Comparison of ENCODE assay signal across 8 mouse cellular contexts in the genomic region with DNA sequence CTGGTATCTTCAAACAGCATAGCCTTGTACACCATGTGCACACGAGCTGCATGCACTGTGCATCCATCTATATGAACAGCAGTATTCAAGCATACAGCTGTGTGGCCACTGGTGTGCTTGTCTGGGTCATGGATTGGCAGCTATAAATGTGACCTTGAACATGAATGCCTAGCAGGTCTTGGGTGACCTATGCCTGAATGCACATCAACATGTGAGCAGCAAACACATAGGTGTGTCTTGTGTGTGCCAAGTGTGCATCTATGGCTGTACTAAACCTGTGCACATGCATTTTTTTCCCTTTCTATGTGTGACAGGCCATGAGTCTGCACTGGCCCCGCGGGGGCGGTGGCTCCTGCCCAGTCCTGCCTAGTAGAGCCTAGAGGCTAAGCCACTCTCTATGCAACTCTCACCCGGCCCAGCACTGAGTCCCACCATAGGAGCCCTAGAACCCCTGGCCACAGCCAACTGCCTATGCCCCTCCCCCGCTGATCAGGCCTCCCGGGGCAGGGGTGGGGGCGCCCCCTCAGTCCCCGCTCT. TPM values are rescaled to one million over a fixed set of nuclear protein-coding genes. Genes with fewer than 3 reads are reported as not detected.
DNase-seq lines count a peak whose midpoint lies in the region; ATAC-seq and TF ChIP-seq lines count a peak whose summit lies in the region.

No protein-coding gene starts in this region.

- peak overlapping the region; percentile 71 for H3K4me3 ChIP-seq in heart, embryonic 11.5 days (ENCODE audit: low read depth, low read length)
- peak overlapping the region; percentile 41; the same call in 1 of the 2 replicates for H3K4me3 ChIP-seq in embryonic fibroblast, embryonic 13.5 days (ENCODE audit: insufficient read depth, low read length)
- peak overlapping the region; percentile 73 for H3K4me3 ChIP-seq in intestine, embryonic 16.5 days (ENCODE audit: low read length)
- peak overlapping the region; percentile 59 for H3K4me3 ChIP-seq in myocyte

- 8% methylated on average over 9 of the region's 9 CpGs for WGBS in heart, embryonic 11.5 days (ENCODE audit: insufficient replicate concordance)
- WGBS in intestine, embryonic 16.5 days, result 4% methylated on average over 9 of the region's 9 CpGs

- peak overlapping the region; percentile 78 for H3K27ac ChIP-seq in heart, embryonic 11.5 days (ENCODE audit: low read depth, low read length)
- H3K27ac ChIP-seq in embryonic fibroblast, embryonic 13.5 days (ENCODE audit: insufficient read depth, low read length), result no peak overlapping the region
- H3K27ac ChIP-seq in intestine, embryonic 16.5 days (ENCODE audit: low read length), result peak overlapping the region; percentile 78

- ATAC-seq in heart, embryonic 11.5 days (replicated peaks; ENCODE audit: insufficient number of reproducible peaks, low FRiP score, low TSS enrichment), result peak; percentile 43
- ATAC-seq in intestine, embryonic 16.5 days, result peak; percentile 10; the same call in 1 of the 2 replicates

- no peak for DNase-seq in heart, postnatal 4 days
- no peak for DNase-seq in adrenal gland, postnatal 4 days (ENCODE audit: low spot score in 2 of 2)
- DNase-seq in spleen, postnatal 4 days (ENCODE audit: low spot score in 2 of 2), result no peak
- DNase-seq in right cerebral cortex, postnatal 25 days, result no peak

- no peak for TF ChIP-seq POLR2A in embryonic fibroblast, embryonic 13.5 days (IDR thresholded peaks at IDR 0.05; ENCODE audit: low read depth, low read length)
- TF ChIP-seq POLR2A in myocyte (IDR thresholded peaks at IDR 0.05; ENCODE audit: insufficient read length, low read depth), result peak; percentile 30

- no peaks in the 10 kb centered on the region for H3K9me3 ChIP-seq in heart, embryonic 11.5 days (replicated peaks; ENCODE audit: control insufficient read depth, low read length)
- no peaks in the 10 kb centered on the region for H3K9me3 ChIP-seq in intestine, embryonic 16.5 days (ENCODE audit: control insufficient read depth, low read length)

- peaks cover 10% of the 10 kb centered on the region for H3K79me2 ChIP-seq in myocyte (ENCODE audit: control insufficient read depth, insufficient read depth)

- peak overlapping the region; percentile 90 for H3K4me2 ChIP-seq in heart, embryonic 11.5 days
- peak overlapping the region; percentile 97 for H3K4me2 ChIP-seq in intestine, embryonic 16.5 days (ENCODE audit: low read depth, low read length)
- H3K4me2 ChIP-seq in myocyte (ENCODE audit: low read depth), result peak overlapping the region; percentile 82

- peaks cover 18% of the 10 kb centered on the region for H3K4me1 ChIP-seq in heart, embryonic 11.5 days (ENCODE audit: control insufficient read depth, insufficient read depth, low read length)
- H3K4me1 ChIP-seq in embryonic fibroblast, embryonic 13.5 days (ENCODE audit: control insufficient read depth, insufficient read depth, low read length), result peaks cover 7% of the 10 kb centered on the region
- H3K4me1 ChIP-seq in intestine, embryonic 16.5 days (ENCODE audit: control insufficient read depth, insufficient read depth, low read length), result peaks cover 40% of the 10 kb centered on the region

- H3ac ChIP-seq in myocyte (ENCODE audit: control insufficient read depth, insufficient read length), result peak overlapping the region; percentile 18

- H3K36me3 ChIP-seq in heart, embryonic 11.5 days (ENCODE audit: control insufficient read depth, insufficient read depth, low read length), result no peaks in the 10 kb centered on the region
- H3K36me3 ChIP-seq in intestine, embryonic 16.5 days (ENCODE audit: control insufficient read depth, insufficient read depth, low read length), result no peaks in the 10 kb centered on the region
- H3K36me3 ChIP-seq in myocyte (ENCODE audit: control insufficient read depth, insufficient read depth), result no peaks in the 10 kb centered on the region

- TF ChIP-seq CTCF in embryonic fibroblast, embryonic 13.5 days (IDR thresholded peaks at IDR 0.05; ENCODE audit: borderline replicate concordance, insufficient read depth, low read length), result no peak

- H3K9ac ChIP-seq in heart, embryonic 11.5 days (ENCODE audit: low read depth, low read length), result peak overlapping the region; percentile 80
- peak overlapping the region; percentile 78 for H3K9ac ChIP-seq in intestine, embryonic 16.5 days (ENCODE audit: low read depth, low read length)

- peaks cover 7% of the 10 kb centered on the region for H3K27me3 ChIP-seq in heart, embryonic 11.5 days (ENCODE audit: control insufficient read depth, insufficient read depth, low read length)
- no peaks in the 10 kb centered on the region for H3K27me3 ChIP-seq in intestine, embryonic 16.5 days (replicated peaks; ENCODE audit: control insufficient read depth, insufficient read depth, low read length)
- H3K27me3 ChIP-seq in myocyte (ENCODE audit: control insufficient read depth, insufficient read depth, insufficient read length), result no peaks in the 10 kb centered on the region

TF ChIP-seq in myocyte, 11 proteins besides CTCF, POLR2A, EP300 and RAD21:
- TF ChIP-seq USF1 (IDR thresholded peaks at IDR 0.05; ENCODE audit: low read depth) (no peak), POLR2AphosphoS2 (IDR thresholded peaks at IDR 0.05; ENCODE audit: insufficient read length, low read depth) (peak; percentile 58), TCF12 (IDR thresholded peaks at IDR 0.05; ENCODE audit: insufficient read depth, poor library complexity, severe bottlenecking) (no peak)

RNA-seq across cellular contexts. Expression of gene Notch3, which starts 1.3 kb away (rescaled TPM):
- 6.8 and 6.9 TPM in 2 replicates for polyA plus RNA-seq in heart, embryonic 11.5 days (2014; fragmentation: Nextera tagmentation; extraction: Ambion mirVana)
- 10 to 100 TPM; 51.5 to 52.3 TPM for total RNA-seq in heart, postnatal 4 days (2021)
- polyA plus RNA-seq in embryonic fibroblast, embryonic 13.5 days (2011; ENCODE audit: insufficient read length, low read depth, missing spikeins), result 18.8 and 20.8 TPM in 2 replicates
- polyA plus RNA-seq in intestine, embryonic 16.5 days (2015; fragmentation: Nextera tagmentation; extraction: Ambion mirVana), result 5.1 and 6.6 TPM in 2 replicates
- 84.6 TPM for polyA plus RNA-seq in myocyte (2012; fragmentation: generic; extraction: Trizol)
- 10 to 100 TPM; 24.4 to 26.7 TPM for total RNA-seq in adrenal gland, postnatal 4 days (2021)

RNA-seq across cellular contexts. Expression of gene Ephx3, which starts 24.0 kb away (rescaled TPM):
- polyA plus RNA-seq in heart, embryonic 11.5 days (2014; fragmentation: Nextera tagmentation; extraction: Ambion mirVana), result not detected in 2 replicates
- under 1 TPM; 0.38 TPM for total RNA-seq in heart, postnatal 4 days (2021)
- not detected in 2 replicates for polyA plus RNA-seq in embryonic fibroblast, embryonic 13.5 days (2011; ENCODE audit: insufficient read length, low read depth, missing spikeins)
- 0.05 and 0.16 TPM in 2 replicates for polyA plus RNA-seq in intestine, embryonic 16.5 days (2015; fragmentation: Nextera tagmentation; extraction: Ambion mirVana)
- polyA plus RNA-seq in myocyte (2012; fragmentation: generic; extraction: Trizol), result 0.12 TPM
- total RNA-seq in adrenal gland, postnatal 4 days (2021), result under 1 TPM in 1 of 2 experiments, not detected in 1; 0.28 TPM
